Mouse (Mus musculus): Measurements from ENCODE around the gene Mpg. TPM values are rescaled to one million over a fixed set of nuclear protein-coding genes. Genes with fewer than 3 reads are reported as not detected.

Gene Mpg
- total RNA-seq, 2 experiments from 2014 or later, result 22.1 to 22.7 TPM

- DNase-seq, result no peak
Measured at GRCm38 (mm10) chr11:32231125-32231524, 4.8 kb downstream of the Mpg start.

GRCm38 (mm10) chr11:32232848-32233247 is 6.5 kb downstream of the Mpg start:
- no peak for DNase-seq

GRCm38 (mm10) chr11:32233895-32234294 is 7.6 kb downstream of the Mpg start:
- DNase-seq, result no peak

- DNase-seq, result no peak
Measured at GRCm38 (mm10) chr11:32234816-32235485, 8.6 kb downstream of the Mpg start.

GRCm38 (mm10) chr11:32235646-32236045 is 9.3 kb downstream of the Mpg start:
- DNase-seq, result peak; percentile 80 to 87

- DNase-seq, result no peak
Measured at GRCm38 (mm10) chr11:32236132-32236531, 9.8 kb downstream of the Mpg start.

- peak; percentile 56 to 75 for DNase-seq
Measured at GRCm38 (mm10) chr11:32236712-32237410, 10.6 kb downstream of the Mpg start.

- no peak for DNase-seq
Measured at GRCm38 (mm10) chr11:32237411-32237795, 11.1 kb downstream of the Mpg start.

GRCm38 (mm10) chr11:32238093-32238860 is 12.0 kb downstream of the Mpg start:
- peak; percentile 73 to 80 for DNase-seq

GRCm38 (mm10) chr11:32241391-32241790 is 15.1 kb downstream of the Mpg start:
- DNase-seq, result no peak

- no peak for DNase-seq
Measured at GRCm38 (mm10) chr11:32242209-32242608, 15.9 kb downstream of the Mpg start.

GRCm38 (mm10) chr11:32243205-32243955 is 17.1 kb downstream of the Mpg start:
- no peak for DNase-seq

GRCm38 (mm10) chr11:32244064-32244463 is 17.8 kb downstream of the Mpg start:
- no peak for DNase-seq

GRCm38 (mm10) chr11:32244617-32245016 is 18.3 kb downstream of the Mpg start:
- no peak for DNase-seq

GRCm38 (mm10) chr11:32245614-32246013 is 19.3 kb downstream of the Mpg start:
- no peak for DNase-seq

- DNase-seq, result no peak
Measured at GRCm38 (mm10) chr11:32247068-32247467, 20.8 kb downstream of the Mpg start.

GRCm38 (mm10) chr11:32248350-32248749 is 22.0 kb downstream of the Mpg start:
- DNase-seq, result no peak

GRCm38 (mm10) chr11:32250880-32251763 is 24.8 kb downstream of the Mpg start:
- DNase-seq, result no peak

GRCm38 (mm10) chr11:32253121-32253520 is 26.8 kb downstream of the Mpg start:
- no peak for DNase-seq

- no peak for DNase-seq
Measured at GRCm38 (mm10) chr11:32256146-32256545, 29.8 kb downstream of the Mpg start.

GRCm38 (mm10) chr11:32256566-32256965 is 30.3 kb downstream of the Mpg start:
- no peak for DNase-seq

Data from adrenal gland, postnatal 36 days (tissue).